Mouse (Mus musculus) liver, embryonic 18 days (tissue): ENCODE results near the gene Nkx6-1. TPM values are rescaled to one million over a fixed set of nuclear protein-coding genes. Genes with fewer than 3 reads are reported as not detected.

Source experiments
- polyA plus RNA-seq: library from polyadenylated mRNA; depleted of rRNA; stranded (reverse); fragments of >200 nt; gene quantifications from 2 replicates; pipeline ENCODE4 v1.2.3, GENCODE M21; 2012; rRNA removed

Nkx6-1 gene
- not detected in 2 replicates for polyA plus RNA-seq

DNA sequence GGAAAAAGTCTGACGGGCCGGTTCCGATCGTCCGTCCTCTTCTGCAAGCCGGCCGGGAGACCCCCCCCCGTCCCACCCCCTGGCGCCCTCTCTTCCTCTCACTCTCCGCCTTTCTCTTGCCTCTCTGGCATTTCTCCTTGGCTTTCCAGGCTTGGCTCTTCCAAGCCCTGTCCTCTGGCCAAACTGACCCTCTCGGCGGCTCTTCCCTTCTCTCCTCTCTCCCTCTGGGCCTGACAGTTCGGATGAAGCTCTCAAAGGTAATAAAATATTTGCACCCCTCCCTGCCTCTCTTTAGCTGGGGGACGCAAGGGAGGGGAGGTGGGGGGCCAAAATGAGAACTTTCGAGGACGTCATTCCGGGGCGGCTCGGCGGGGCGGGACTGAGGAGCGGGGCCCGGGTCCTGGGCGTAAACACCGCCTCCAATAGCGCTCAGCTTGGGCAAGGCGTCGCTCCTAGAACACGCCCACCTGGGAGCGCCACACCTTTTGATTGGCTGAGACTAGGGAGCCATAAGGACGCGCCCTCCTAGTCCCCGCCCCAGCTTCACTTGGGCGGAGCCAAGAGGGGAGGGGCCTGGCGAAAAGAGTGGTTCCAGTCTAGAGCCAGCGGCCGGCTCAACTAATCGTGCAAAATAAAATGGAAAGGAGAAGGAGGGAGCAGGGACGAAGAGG lies at the start of gene Nkx6-1:
Gene Nkx6-1, minus strand, starts transcription at position 52 of the 671 bp plus-strand sequence.

Other genes with a start within 250 kb of the Nkx6-1 start
- gene Cds1, start 100.1 kb upstream of the Nkx6-1 start, polyA plus RNA-seq, result 0.48 and 0.49 TPM in 2 replicates